Comparison of ENCODE assay signal across 8 mouse cellular contexts in the genomic region with DNA sequence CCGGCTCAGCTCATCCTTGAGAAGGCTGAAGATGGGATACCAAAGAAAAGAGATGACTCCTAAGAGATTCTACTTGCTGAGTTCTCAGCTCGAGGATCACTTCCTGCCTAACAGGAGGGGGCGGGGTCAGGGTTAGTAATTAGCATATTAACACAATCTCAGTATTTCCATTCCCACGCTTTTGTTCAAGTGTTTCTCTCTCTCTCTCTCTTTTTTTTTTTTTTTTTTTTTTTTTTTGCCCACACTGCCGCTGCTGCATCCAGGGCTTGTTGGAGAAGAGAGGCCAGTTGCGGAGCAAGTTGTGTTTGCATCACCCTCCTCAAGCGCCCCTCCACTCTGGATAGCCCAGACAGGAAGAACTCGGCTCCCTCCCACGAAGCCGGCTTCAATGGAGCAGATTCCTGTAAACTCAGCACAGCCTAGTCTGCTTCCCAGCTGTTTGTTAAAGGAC. TPM values are rescaled to one million over a fixed set of nuclear protein-coding genes. Genes with fewer than 3 reads are reported as not detected.
DNase-seq lines count a peak whose midpoint lies in the region; ATAC-seq and TF ChIP-seq lines count a peak whose summit lies in the region.

No protein-coding gene starts in this region.

- no peak for TF ChIP-seq EP300 in heart, postnatal 0 days (IDR thresholded peaks at IDR 0.05; ENCODE audit: low read depth)

- WGBS in heart, postnatal 0 days, result 2% methylated on average over 9 of the region's 10 CpGs
- 6% methylated on average over 10 of the region's 10 CpGs for WGBS in limb, embryonic 12.5 days
- 7% methylated on average over 10 of the region's 10 CpGs for WGBS in midbrain, postnatal 0 days

- peak; percentile 10 for DNase-seq in thymus, postnatal 14 days
- no peak for DNase-seq in thymus, postnatal 0 days (ENCODE audit: low spot score)
- DNase-seq in heart, postnatal 0 days (ENCODE audit: low spot score), result peak; percentile 27
- peak; percentile 32 for DNase-seq in midbrain, postnatal 0 days (ENCODE audit: low spot score)
- DNase-seq in adrenal gland, postnatal 14 days, result no peak
- DNase-seq in frontal cortex, postnatal 36 days (ENCODE audit: low spot score in 2 of 2), result no peak
- no peak for DNase-seq in left cerebral cortex, postnatal 14 days (ENCODE audit: low spot score in 2 of 2)

- peak overlapping the region; percentile 32 for H3K4me3 ChIP-seq in heart, postnatal 0 days (ENCODE audit: low read depth, low read length)
- peak overlapping the region; percentile 8; the same call in 1 of the 2 replicates for H3K4me3 ChIP-seq in limb, embryonic 12.5 days (replicated peaks)
- H3K4me3 ChIP-seq in midbrain, postnatal 0 days (ENCODE audit: low read depth, low read length), result no peak overlapping the region

- H3K9me3 ChIP-seq in heart, postnatal 0 days (replicated peaks; ENCODE audit: control insufficient read depth, low read length), result no peaks in the 10 kb centered on the region
- H3K9me3 ChIP-seq in limb, embryonic 12.5 days, result no peaks in the 10 kb centered on the region
- no peaks in the 10 kb centered on the region for H3K9me3 ChIP-seq in midbrain, postnatal 0 days (ENCODE audit: low read length)

- H3K27ac ChIP-seq in heart, postnatal 0 days (ENCODE audit: low read depth), result 0 out of 2 replicates have a peak overlapping the region, but pooled peaks have one; percentile 3
- H3K27ac ChIP-seq in limb, embryonic 12.5 days, result peak overlapping the region; percentile 83
- H3K27ac ChIP-seq in midbrain, postnatal 0 days (ENCODE audit: low read depth, low read length), result no peak overlapping the region

- H3K36me3 ChIP-seq in heart, postnatal 0 days (replicated peaks; ENCODE audit: control insufficient read depth, insufficient read depth, low read length), result no peaks in the 10 kb centered on the region
- H3K36me3 ChIP-seq in limb, embryonic 12.5 days, result peaks cover 2% of the 10 kb centered on the region; the same call in 1 of the 2 replicates
- H3K36me3 ChIP-seq in midbrain, postnatal 0 days (ENCODE audit: insufficient read depth, low read length), result no peaks in the 10 kb centered on the region

- H3K9ac ChIP-seq in heart, postnatal 0 days (replicated peaks; ENCODE audit: low read depth, low read length), result no peak overlapping the region
- H3K9ac ChIP-seq in limb, embryonic 12.5 days (replicated peaks), result no peak overlapping the region; the same call in 1 of the 2 replicates
- no peak overlapping the region for H3K9ac ChIP-seq in midbrain, postnatal 0 days (replicated peaks; ENCODE audit: low read length, poor library complexity, severe bottlenecking)

- 0 out of 2 replicates have a peak, but pooled peaks cover 4% of the 10 kb centered on the region for H3K4me1 ChIP-seq in heart, postnatal 0 days (ENCODE audit: control insufficient read depth, insufficient read depth)
- peaks cover 48% of the 10 kb centered on the region for H3K4me1 ChIP-seq in limb, embryonic 12.5 days (replicated peaks)
- H3K4me1 ChIP-seq in midbrain, postnatal 0 days (ENCODE audit: insufficient read depth, low read length), result no peaks in the 10 kb centered on the region

- peak overlapping the region; percentile 50 for H3K4me2 ChIP-seq in heart, postnatal 0 days (ENCODE audit: low read depth, low read length)
- H3K4me2 ChIP-seq in limb, embryonic 12.5 days, result peak overlapping the region; percentile 41
- H3K4me2 ChIP-seq in midbrain, postnatal 0 days (ENCODE audit: low read depth, low read length, poor library complexity, severe bottlenecking), result peak overlapping the region; percentile 29

- H3K27me3 ChIP-seq in heart, postnatal 0 days (ENCODE audit: control insufficient read depth, insufficient read depth, low read length), result no peaks in the 10 kb centered on the region
- no peaks in the 10 kb centered on the region for H3K27me3 ChIP-seq in limb, embryonic 12.5 days
- no peaks in the 10 kb centered on the region for H3K27me3 ChIP-seq in midbrain, postnatal 0 days (ENCODE audit: insufficient read depth, low read length)

- no peak for TF ChIP-seq CTCF in heart, postnatal 0 days (IDR thresholded peaks at IDR 0.05; ENCODE audit: low read depth)
- TF ChIP-seq CTCF in midbrain, postnatal 0 days (IDR thresholded peaks at IDR 0.05), result no peak

- intact Hi-C loops in left cerebral cortex, postnatal 14 days (cut with DNase I), result no loop called here

- ATAC-seq in heart, postnatal 0 days (ENCODE audit: insufficient read depth, low read depth), result no peak
- no peak for ATAC-seq in limb, embryonic 12.5 days (ENCODE audit: insufficient number of reproducible peaks, insufficient read depth, low FRiP score, low TSS enrichment, low read depth)
- 0 out of 2 replicates have a peak, but pooled peaks have one; percentile 21 for ATAC-seq in midbrain, postnatal 0 days (ENCODE audit: low FRiP score)

RNA-seq across cellular contexts. Expression of a gene that starts 27.5 kb away (rescaled TPM):
- polyA plus RNA-seq in thymus, postnatal 0 days (2015; fragmentation: Nextera tagmentation; extraction: Ambion mirVana), result 0.10 and 0.17 TPM in 2 replicates
- total RNA-seq in heart, postnatal 0 days (2014; rRNA removed; ENCODE audit: low replicate concordance), result 1.1 and 3.3 TPM in 2 replicates
- 0.22 and 0.38 TPM in 2 replicates for polyA plus RNA-seq in heart, postnatal 0 days (2015; fragmentation: Nextera tagmentation; extraction: Ambion mirVana)
- 2.0 and 2.3 TPM in 2 replicates for polyA plus RNA-seq in limb, embryonic 12.5 days (2016; fragmentation: Nextera tagmentation; extraction: Ambion mirVana)
- total RNA-seq in midbrain, postnatal 0 days (2014; rRNA removed), result 4.2 and 4.4 TPM in 2 replicates
- polyA plus RNA-seq in midbrain, postnatal 0 days (2015; fragmentation: Nextera tagmentation; extraction: Ambion mirVana), result 0.32 and 0.49 TPM in 2 replicates
- 2.3 and 2.4 TPM in 2 replicates for total RNA-seq in adrenal gland, postnatal 14 days (2021)
- total RNA-seq in left cerebral cortex, postnatal 14 days (2021), result 1 to 10 TPM; 2.6 to 2.8 TPM

RNA-seq across cellular contexts. Expression of a gene that starts 33.8 kb away (rescaled TPM):
- polyA plus RNA-seq in thymus, postnatal 0 days (2015; fragmentation: Nextera tagmentation; extraction: Ambion mirVana), result not detected in 2 replicates
- not detected in 2 replicates for total RNA-seq in heart, postnatal 0 days (2014; rRNA removed; ENCODE audit: low replicate concordance)
- not detected in 2 replicates for polyA plus RNA-seq in heart, postnatal 0 days (2015; fragmentation: Nextera tagmentation; extraction: Ambion mirVana)
- polyA plus RNA-seq in limb, embryonic 12.5 days (2016; fragmentation: Nextera tagmentation; extraction: Ambion mirVana), result not detected in 2 replicates
- not detected in 2 replicates for total RNA-seq in midbrain, postnatal 0 days (2014; rRNA removed)
- not detected in 2 replicates for polyA plus RNA-seq in midbrain, postnatal 0 days (2015; fragmentation: Nextera tagmentation; extraction: Ambion mirVana)
- not detected in 2 replicates for total RNA-seq in adrenal gland, postnatal 14 days (2021)
- total RNA-seq in left cerebral cortex, postnatal 14 days (2021), result not detected

Comparison
In these comparisons a context has a peak if more than half of its experiments do, and no peak if none do; other contexts are left out.
1. DNase-seq: peak in thymus, postnatal 14 days (single experiment), heart, postnatal 0 days (single experiment) and midbrain, postnatal 0 days (single experiment); none in thymus, postnatal 0 days (single experiment), adrenal gland, postnatal 14 days (single experiment), frontal cortex, postnatal 36 days (0 of 2) and left cerebral cortex, postnatal 14 days (0 of 2).
2. Peak in every context shown above with its lines, with median percentiles within 50 percentile points of each other: H3K4me2 ChIP-seq.